Mouse (Mus musculus) forebrain, embryonic 10.5 days (tissue): ENCODE results near the gene Aspm. TPM values are rescaled to one million over a fixed set of nuclear protein-coding genes. Genes with fewer than 3 reads are reported as not detected.
"Not testable (repeated sequence)": the region's sequence is repeated elsewhere in the genome, so short reads cannot be mapped to it uniquely, and the experiment has no call there.

Source experiments
- DNase-seq: peaks from one replicate; pipeline ENCODE4 v3.0.0-alpha.2; 2017; ENCODE audit warnings: low spot score; ENCODE audit errors: extremely low spot score
- H3K27ac ChIP-seq: fragments of 300-500 bp; sonication (generic); 2 replicates; pipeline ENCODE4 v1.5.1; 2016; ENCODE audit warnings: mild to moderate bottlenecking
- H3K27me3 ChIP-seq: fragments of 300-500 bp; sonication (generic); 2 replicates; pipeline ENCODE4 v1.6.1; 2016; ENCODE audit warnings: mild to moderate bottlenecking; ENCODE audit not compliant: poor library complexity, severe bottlenecking
- H3K36me3 ChIP-seq: fragments of 300-500 bp; sonication (generic); replicated peaks from 2 replicates; pipeline ENCODE4 v1.6.1; 2016; ENCODE audit warnings: mild to moderate bottlenecking, moderate library complexity
- H3K4me1 ChIP-seq: fragments of 300-500 bp; sonication (generic); 2 replicates; pipeline ENCODE4 v1.6.1; 2016
- H3K4me3 ChIP-seq: fragments of 300-500 bp; sonication (generic); 2 replicates; pipeline ENCODE4 v1.5.1; 2016; ENCODE audit warnings: mild to moderate bottlenecking, moderate library complexity
- H3K9me3 ChIP-seq: fragments of 300-500 bp; sonication (generic); 2 replicates; pipeline ENCODE4 v1.6.1; 2016; ENCODE audit warnings: mild to moderate bottlenecking, moderate library complexity
- WGBS: fragments of 180-500 bp; shearing (Covaris S2); methylation state at CpG from one replicate; pipeline ENCODE4 v1.1.7; 2016; 5-methylcytosine and 5-hydroxymethylcytosine counted together
- polyA plus RNA-seq: library from polyadenylated mRNA; unstranded; fragments of >200 nt; fragmentation: Nextera tagmentation; extraction: Ambion mirVana; gene quantifications from 2 replicates; pipeline ENCODE4 v1.2.1, GENCODE M21; 2016

Aspm gene
- polyA plus RNA-seq = 22.8 and 24.7 TPM in 2 replicates

GRCm38 (mm10) chr1:139454340-139455225, at the start of gene Aspm:
Aspm (plus strand) TSS chr1:139454772.
- DNase-seq = peak; percentile 93
- Histone ChIP-seq H3K4me3 (peak within 1 kb of the TSS; percentile 96), H3K27me3 (no peaks in the 10 kb centered on the region), H3K36me3 (peaks cover 26% of the 10 kb centered on the region), H3K4me1 (peaks cover 23% of the 10 kb centered on the region), H3K9me3 (no peaks in the 10 kb centered on the region), H3K27ac (peak within 1 kb of the TSS; percentile 96)
- WGBS = under 1% methylated on average over 65 of the region's 65 CpGs

GRCm38 (mm10) chr1:139405766-139406165, 48.8 kb upstream of the Aspm start:
- no peaks in the 10 kb centered on the region for H3K36me3 ChIP-seq
- H3K27me3 ChIP-seq = no peaks in the 10 kb centered on the region
- H3K27ac ChIP-seq = no peak overlapping the region
- no peak for DNase-seq
- no peak overlapping the region for H3K4me3 ChIP-seq
- H3K9me3 ChIP-seq = 0 out of 2 replicates have a peak, but pooled peaks cover 3% of the 10 kb centered on the region
- H3K4me1 ChIP-seq = no peaks in the 10 kb centered on the region

- H3K4me1 ChIP-seq = no peaks in the 10 kb centered on the region
- H3K4me3 ChIP-seq = no peak overlapping the region
- 62% methylated on average over 5 of the region's 5 CpGs for WGBS
Measured at GRCm38 (mm10) chr1:139407701-139408100, 46.9 kb upstream of the Aspm start.

GRCm38 (mm10) chr1:139412365-139412764, 42.2 kb upstream of the Aspm start:
- WGBS = 85% methylated on average over 2 of the region's 2 CpGs
- H3K4me3 ChIP-seq, H3K27me3 ChIP-seq, H3K36me3 ChIP-seq, DNase-seq, H3K9me3 ChIP-seq, H3K4me1 ChIP-seq, H3K27ac ChIP-seq: not testable (repeated sequence)

More at GRCm38 (mm10) chr1:139407701-139408100, 46.9 kb upstream of the Aspm start:
- DNase-seq = no peak
- Histone ChIP-seq H3K27me3 (no peaks in the 10 kb centered on the region), H3K36me3 (no peaks in the 10 kb centered on the region), H3K27ac (no peak overlapping the region), H3K9me3 (0 out of 2 replicates have a peak, but pooled peaks cover 3% of the 10 kb centered on the region)

GRCm38 (mm10) chr1:139413465-139413864, 41.1 kb upstream of the Aspm start:
- WGBS = 90% methylated on average over 3 of the region's 3 CpGs

GRCm38 (mm10) chr1:139421521-139421874, 33.1 kb upstream of the Aspm start:
- peak overlapping the region; percentile 98 for H3K27ac ChIP-seq
- peak overlapping the region; percentile 92 for H3K4me3 ChIP-seq
- 6% methylated on average over 8 of the region's 8 CpGs for WGBS
- no peak for DNase-seq
- no peaks in the 10 kb centered on the region for H3K9me3 ChIP-seq
- H3K4me1 ChIP-seq = peaks cover 44% of the 10 kb centered on the region
- no peaks in the 10 kb centered on the region for H3K27me3 ChIP-seq
- peaks cover 21% of the 10 kb centered on the region for H3K36me3 ChIP-seq

More at GRCm38 (mm10) chr1:139413465-139413864, 41.1 kb upstream of the Aspm start:
- 0 out of 2 replicates have a peak, but pooled peaks cover 3% of the 10 kb centered on the region for H3K9me3 ChIP-seq
- H3K36me3 ChIP-seq = no peaks in the 10 kb centered on the region
- H3K27ac ChIP-seq = no peak overlapping the region
- no peak overlapping the region for H3K4me3 ChIP-seq
- no peaks in the 10 kb centered on the region for H3K4me1 ChIP-seq
- H3K27me3 ChIP-seq = no peaks in the 10 kb centered on the region
- DNase-seq = no peak

GRCm38 (mm10) chr1:139421875-139422791, 32.4 kb upstream of the Aspm start, which contains the start of gene Zbtb41:
Zbtb41 (plus strand) TSS chr1:139422288.
- Histone ChIP-seq H3K27me3 (no peaks in the 10 kb centered on the region), H3K36me3 (peaks cover 23% of the 10 kb centered on the region), H3K4me1 (peaks cover 46% of the 10 kb centered on the region), H3K9me3 (no peaks in the 10 kb centered on the region), H3K4me3 (peak within 1 kb of the TSS; percentile 92), H3K27ac (peak within 1 kb of the TSS; percentile 98)
- peak; percentile 87 for DNase-seq
- under 1% methylated on average over 86 of the region's 88 CpGs for WGBS

GRCm38 (mm10) chr1:139422941-139423340, 31.6 kb upstream of the Aspm start:
- no peak for DNase-seq
- no peaks in the 10 kb centered on the region for H3K27me3 ChIP-seq
- H3K4me3 ChIP-seq = peak overlapping the region; percentile 92
- no peaks in the 10 kb centered on the region for H3K9me3 ChIP-seq
- peaks cover 46% of the 10 kb centered on the region for H3K4me1 ChIP-seq
- H3K27ac ChIP-seq = peak overlapping the region; percentile 98
- 38% methylated on average over 10 of the region's 10 CpGs for WGBS
- peaks cover 25% of the 10 kb centered on the region for H3K36me3 ChIP-seq

GRCm38 (mm10) chr1:139423931-139424330, 30.6 kb upstream of the Aspm start:
- H3K36me3 ChIP-seq = peaks cover 27% of the 10 kb centered on the region
- peak overlapping the region; percentile 92 for H3K4me3 ChIP-seq
- WGBS = 75% methylated on average over 10 of the region's 10 CpGs
- no peaks in the 10 kb centered on the region for H3K9me3 ChIP-seq
- no peak for DNase-seq
- no peaks in the 10 kb centered on the region for H3K27me3 ChIP-seq
- H3K4me1 ChIP-seq = peaks cover 46% of the 10 kb centered on the region
- no peak overlapping the region for H3K27ac ChIP-seq

- WGBS = 73% methylated on average over 3 of the region's 3 CpGs
- no peaks in the 10 kb centered on the region for H3K9me3 ChIP-seq
- no peak overlapping the region for H3K27ac ChIP-seq
- H3K4me3 ChIP-seq = peak overlapping the region; percentile 92
- DNase-seq = no peak
- no peaks in the 10 kb centered on the region for H3K27me3 ChIP-seq
- H3K4me1 ChIP-seq = peaks cover 46% of the 10 kb centered on the region
- H3K36me3 ChIP-seq = peaks cover 38% of the 10 kb centered on the region
Measured at GRCm38 (mm10) chr1:139425006-139425405, 29.6 kb upstream of the Aspm start.

GRCm38 (mm10) chr1:139438373-139438772, 16.2 kb upstream of the Aspm start:
- no peak overlapping the region for H3K4me3 ChIP-seq
- H3K4me1 ChIP-seq = no peaks in the 10 kb centered on the region
- H3K9me3 ChIP-seq = no peaks in the 10 kb centered on the region
- no peak overlapping the region for H3K27ac ChIP-seq
- peaks cover 98% of the 10 kb centered on the region for H3K36me3 ChIP-seq
- DNase-seq = peak; percentile 36
- no peaks in the 10 kb centered on the region for H3K27me3 ChIP-seq

GRCm38 (mm10) chr1:139443103-139443502, 11.5 kb upstream of the Aspm start:
- H3K27me3 ChIP-seq = not testable (repeated sequence)
- WGBS = 91% methylated on average over 9 of the region's 9 CpGs
- peaks cover 97% of the 10 kb centered on the region for H3K36me3 ChIP-seq

More at GRCm38 (mm10) chr1:139443103-139443502, 11.5 kb upstream of the Aspm start:
- H3K4me3 ChIP-seq, H3K27ac ChIP-seq, H3K4me1 ChIP-seq, H3K9me3 ChIP-seq, DNase-seq: not testable (repeated sequence)
